Mouse (Mus musculus): Measurements from ENCODE around the gene Col23a1. TPM values are rescaled to one million over a fixed set of nuclear protein-coding genes. Genes with fewer than 3 reads are reported as not detected.

Col23a1 gene
- polyA plus RNA-seq, 1 experiment from 2014 or later = 29.3 TPM

DNA sequence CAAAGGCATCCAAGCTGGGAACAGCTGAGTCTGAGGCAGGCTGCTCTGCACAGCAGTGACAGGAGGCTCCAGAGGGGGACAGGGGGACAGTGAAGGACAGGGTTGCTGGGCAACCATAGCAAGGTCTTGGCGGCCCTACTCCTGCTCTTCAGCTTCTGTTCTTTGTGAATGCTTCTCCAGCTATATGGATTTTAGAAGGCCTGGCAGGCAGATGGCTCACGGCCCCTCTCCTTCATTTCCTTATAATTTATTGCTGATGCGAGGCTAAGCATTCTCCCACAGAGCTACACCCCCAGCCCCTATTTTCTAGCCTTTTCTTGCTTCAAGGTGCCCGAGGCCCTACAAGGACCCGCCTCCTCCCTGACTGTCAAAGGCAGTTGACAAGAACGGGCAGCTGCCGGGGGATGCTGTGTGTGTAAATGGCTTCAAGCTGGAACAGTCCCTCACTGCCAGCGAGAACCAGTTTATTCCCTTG, 169.9 kb downstream of the Col23a1 start:
- Histone ChIP-seq H3K9me3 (no peaks in the 10 kb centered on the region), H3K27ac (peak overlapping the region; percentile 73; the same call in 1 of the 2 replicates), H3K27me3 (no peaks in the 10 kb centered on the region), H3K4me1 (peaks cover 15% of the 10 kb centered on the region), H3K36me3 (no peaks in the 10 kb centered on the region), H3K9ac (no peak overlapping the region), H3K4me2 (replicated peaks) (no peak overlapping the region), H3K4me3 (no peak overlapping the region)
- ATAC-seq (ENCODE audit: insufficient number of reproducible peaks, insufficient read depth, low FRiP score, low TSS enrichment) = no peak
- 31% methylated on average over 8 of the region's 8 CpGs for WGBS

DNA sequence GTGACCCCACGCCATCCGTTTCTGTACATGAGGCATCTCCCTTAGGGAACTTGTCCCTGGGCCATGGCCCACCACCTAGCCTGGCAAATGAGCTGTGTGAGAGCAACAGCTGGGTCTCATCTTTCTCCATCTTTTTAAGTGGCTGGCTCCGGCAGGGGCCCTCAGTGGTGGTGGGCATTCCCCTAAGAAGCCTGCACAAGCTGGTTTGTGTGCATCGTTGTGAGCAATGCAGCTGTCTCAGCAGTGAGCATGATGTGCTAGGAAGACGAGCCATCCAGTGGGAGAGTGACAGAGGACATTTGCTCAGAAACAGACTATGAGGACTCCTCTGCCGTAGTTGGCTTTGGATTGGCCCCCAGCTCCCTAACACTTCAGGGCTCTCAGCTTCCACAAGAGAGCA, 179.0 kb downstream of the Col23a1 start:
- Histone ChIP-seq H3K9ac (no peak overlapping the region), H3K27me3 (no peaks in the 10 kb centered on the region), H3K36me3 (no peaks in the 10 kb centered on the region), H3K4me3 (no peak overlapping the region), H3K4me1 (peaks cover 68% of the 10 kb centered on the region), H3K27ac (peak overlapping the region; percentile 82), H3K9me3 (no peaks in the 10 kb centered on the region), H3K4me2 (replicated peaks) (peak overlapping the region; percentile 23)
- WGBS = 34% methylated on average over 6 of the region's 6 CpGs
- no peak for ATAC-seq (ENCODE audit: insufficient number of reproducible peaks, insufficient read depth, low FRiP score, low TSS enrichment)

DNA sequence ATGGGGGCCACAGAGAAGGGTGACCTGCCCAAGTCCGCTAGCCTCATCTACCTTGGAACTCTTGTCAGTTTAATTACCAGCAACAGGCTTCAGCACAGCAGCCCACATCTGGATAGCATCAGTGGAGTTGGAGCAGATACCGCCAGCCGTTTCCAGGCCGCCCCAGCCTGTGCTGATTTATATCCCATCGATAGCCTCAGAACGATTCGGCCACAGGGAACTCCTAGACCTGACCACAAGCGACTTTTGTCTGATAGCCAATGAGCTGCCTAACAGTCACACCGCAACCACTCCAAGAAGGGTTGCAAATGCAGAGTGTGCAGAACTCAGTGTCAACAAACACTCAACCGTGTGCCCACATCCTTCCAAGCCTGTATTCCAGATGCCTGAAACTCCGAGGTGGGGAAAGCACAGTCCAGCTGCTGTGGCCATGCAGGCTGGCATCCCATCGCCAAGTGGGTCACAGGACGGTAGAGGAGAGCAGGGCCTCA, 179.7 kb downstream of the Col23a1 start:
- no peak for ATAC-seq (ENCODE audit: insufficient number of reproducible peaks, insufficient read depth, low FRiP score, low TSS enrichment)
- peak overlapping the region; percentile 23 for H3K4me2 ChIP-seq (replicated peaks)
- H3K9me3 ChIP-seq = no peaks in the 10 kb centered on the region
- no peaks in the 10 kb centered on the region for H3K36me3 ChIP-seq
- H3K9ac ChIP-seq = no peak overlapping the region
- 20% methylated on average over 13 of the region's 13 CpGs for WGBS
- peaks cover 68% of the 10 kb centered on the region for H3K4me1 ChIP-seq
- peak overlapping the region; percentile 82 for H3K27ac ChIP-seq
- no peak overlapping the region for H3K4me3 ChIP-seq
- no peaks in the 10 kb centered on the region for H3K27me3 ChIP-seq

DNA sequence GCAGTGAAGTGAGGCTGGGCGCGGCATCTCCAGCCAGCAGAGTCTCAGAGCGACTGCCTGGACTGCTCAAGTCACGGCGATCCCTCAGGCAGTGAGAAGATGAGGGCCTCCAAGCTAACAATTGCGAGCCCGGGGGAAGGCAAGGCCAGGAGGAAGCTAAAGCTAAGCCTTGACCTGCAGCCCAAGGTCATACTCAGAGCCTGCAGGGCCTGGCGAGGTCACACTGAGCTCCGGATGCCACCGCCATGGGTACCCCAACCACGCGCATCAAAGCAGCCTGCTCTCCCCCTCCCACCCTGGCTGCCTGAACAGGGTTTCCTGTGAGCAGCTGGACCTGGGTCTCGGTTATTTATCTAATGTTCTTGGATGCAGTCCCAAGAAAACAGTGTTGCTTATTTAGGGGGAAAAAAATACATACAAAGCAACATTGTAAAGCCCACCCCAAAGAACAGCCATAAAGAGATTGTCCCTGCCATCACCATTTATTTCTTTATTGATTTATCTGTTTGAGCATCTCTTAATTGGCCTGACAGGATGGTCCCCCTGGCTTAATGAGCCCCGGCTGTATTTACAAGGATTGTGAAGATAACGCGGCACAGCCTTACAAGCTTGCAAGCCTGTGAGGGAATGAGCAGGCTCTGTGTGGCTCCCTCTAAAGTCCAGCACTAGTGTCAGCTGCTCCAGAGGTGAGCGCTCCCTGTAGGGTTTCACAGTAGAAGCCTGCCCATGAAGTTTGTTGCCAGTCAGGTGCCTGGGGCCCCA, 180.8 kb downstream of the Col23a1 start:
- H3K4me2 ChIP-seq (replicated peaks) = peak overlapping the region; percentile 26
- H3K9ac ChIP-seq = no peak overlapping the region
- H3K36me3 ChIP-seq = no peaks in the 10 kb centered on the region
- no peak overlapping the region for H3K4me3 ChIP-seq
- ATAC-seq (ENCODE audit: insufficient number of reproducible peaks, insufficient read depth, low FRiP score, low TSS enrichment) = no peak
- WGBS = 21% methylated on average over 17 of the region's 17 CpGs
- no peaks in the 10 kb centered on the region for H3K27me3 ChIP-seq
- no peaks in the 10 kb centered on the region for H3K9me3 ChIP-seq
- H3K4me1 ChIP-seq = peaks cover 65% of the 10 kb centered on the region
- peak overlapping the region; percentile 82; the same call in 1 of the 2 replicates for H3K27ac ChIP-seq

DNA sequence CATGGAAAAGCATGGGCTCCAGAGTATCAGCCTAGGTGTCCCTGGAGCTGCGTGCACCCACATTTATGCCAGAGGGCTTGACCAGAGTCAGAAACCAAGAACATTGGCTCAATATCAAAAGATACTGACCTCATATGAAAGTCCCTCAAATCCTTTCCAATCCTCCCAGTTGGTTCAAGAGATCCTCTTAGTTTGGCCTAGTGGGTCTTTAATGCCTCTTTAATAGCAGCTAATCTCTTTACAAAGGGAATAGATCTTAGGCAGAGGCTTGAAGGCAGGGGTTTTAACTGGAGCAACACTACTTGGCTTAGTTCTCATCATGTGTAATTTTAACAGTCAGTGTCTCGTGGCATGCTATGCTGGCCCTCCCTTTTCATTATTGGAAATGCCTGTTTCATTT, 184.0 kb downstream of the Col23a1 start:
- no peaks in the 10 kb centered on the region for H3K36me3 ChIP-seq
- no peak for ATAC-seq (ENCODE audit: insufficient number of reproducible peaks, insufficient read depth, low FRiP score, low TSS enrichment)
- no peak overlapping the region for H3K4me2 ChIP-seq (replicated peaks)
- peaks cover 53% of the 10 kb centered on the region for H3K4me1 ChIP-seq
- H3K9ac ChIP-seq = no peak overlapping the region
- H3K27me3 ChIP-seq = no peaks in the 10 kb centered on the region
- no peaks in the 10 kb centered on the region for H3K9me3 ChIP-seq
- H3K27ac ChIP-seq = no peak overlapping the region
- 76% methylated on average over 2 of the region's 2 CpGs for WGBS
- H3K4me3 ChIP-seq = no peak overlapping the region

DNA sequence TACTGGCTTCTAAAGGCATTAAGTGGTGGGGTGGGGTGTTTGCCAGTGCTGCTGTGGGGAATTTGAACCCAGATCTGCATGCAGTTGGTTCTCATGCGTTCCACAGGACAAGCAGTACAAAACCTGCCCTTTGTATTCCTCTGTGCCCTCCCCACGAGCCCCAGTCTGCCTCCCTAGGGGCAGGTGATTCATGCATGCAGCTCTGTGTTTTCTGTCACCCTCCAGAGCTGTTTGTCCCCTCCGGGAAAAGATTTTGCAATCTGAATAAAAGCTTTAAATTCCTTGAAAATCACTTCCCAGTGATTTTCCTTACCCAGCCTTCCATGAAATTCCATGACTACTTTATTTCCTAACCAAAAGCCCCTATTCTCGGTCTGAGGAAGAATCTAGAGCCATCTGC, 186.8 kb downstream of the Col23a1 start:
- no peak overlapping the region for H3K9ac ChIP-seq
- H3K4me2 ChIP-seq (replicated peaks) = no peak overlapping the region
- 62% methylated on average over 4 of the region's 4 CpGs for WGBS
- H3K4me3 ChIP-seq = no peak overlapping the region
- peaks cover 24% of the 10 kb centered on the region for H3K4me1 ChIP-seq
- no peaks in the 10 kb centered on the region for H3K27me3 ChIP-seq
- ATAC-seq (ENCODE audit: insufficient number of reproducible peaks, insufficient read depth, low FRiP score, low TSS enrichment) = no peak
- H3K9me3 ChIP-seq = no peaks in the 10 kb centered on the region
- H3K36me3 ChIP-seq = no peaks in the 10 kb centered on the region
- no peak overlapping the region for H3K27ac ChIP-seq

DNA sequence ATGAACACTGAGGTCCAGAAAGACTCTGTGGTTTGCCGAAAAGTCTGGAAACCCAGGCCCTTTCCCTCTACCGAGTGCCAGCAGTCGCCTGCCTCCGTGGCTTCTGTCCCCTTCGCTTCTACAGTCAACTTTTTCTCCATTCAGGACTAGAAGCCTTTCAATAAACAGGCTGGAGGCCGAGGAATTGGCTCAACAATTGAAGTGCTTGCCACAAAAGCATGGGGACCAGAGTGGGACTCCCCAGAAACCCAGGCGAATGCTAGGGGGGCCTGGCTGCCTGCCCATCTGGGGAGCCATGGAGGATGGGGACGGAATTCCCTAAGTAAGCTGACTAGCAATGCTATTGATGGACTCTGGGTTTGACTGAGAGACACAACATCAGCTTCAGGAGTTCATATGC, 187.9 kb downstream of the Col23a1 start:
- Histone ChIP-seq H3K27me3 (no peaks in the 10 kb centered on the region), H3K4me3 (no peak overlapping the region), H3K9me3 (no peaks in the 10 kb centered on the region), H3K27ac (no peak overlapping the region), H3K4me1 (peaks cover 19% of the 10 kb centered on the region), H3K9ac (no peak overlapping the region), H3K4me2 (replicated peaks) (no peak overlapping the region), H3K36me3 (no peaks in the 10 kb centered on the region)
- WGBS = 80% methylated on average over 8 of the region's 8 CpGs
- no peak for ATAC-seq (ENCODE audit: insufficient number of reproducible peaks, insufficient read depth, low FRiP score, low TSS enrichment)

DNA sequence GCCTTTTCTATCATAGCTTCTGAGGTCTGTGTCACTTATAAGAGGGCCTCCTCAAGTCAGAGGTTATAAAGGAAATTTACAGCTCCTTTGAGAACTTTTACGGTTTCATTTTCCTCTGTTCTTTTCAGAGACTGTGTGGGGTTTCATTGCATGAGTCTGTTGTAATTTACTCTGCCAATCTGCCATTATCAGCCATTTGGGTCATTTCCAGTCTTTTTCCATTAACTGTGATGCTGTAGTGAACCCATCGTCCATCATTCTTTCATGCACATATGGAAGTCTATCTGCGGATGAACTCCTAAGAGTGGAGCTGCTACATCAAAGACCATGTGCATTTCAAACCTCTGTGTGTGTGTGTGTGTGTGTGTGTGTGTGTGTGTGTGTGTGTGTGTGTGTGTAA, 192.5 kb downstream of the Col23a1 start:
- Histone ChIP-seq H3K9ac (no peak overlapping the region), H3K9me3 (no peaks in the 10 kb centered on the region), H3K27ac (0 out of 2 replicates have a peak overlapping the region, but pooled peaks have one; percentile 3), H3K4me2 (replicated peaks) (no peak overlapping the region), H3K4me3 (no peak overlapping the region), H3K36me3 (no peaks in the 10 kb centered on the region), H3K4me1 (peaks cover 31% of the 10 kb centered on the region), H3K27me3 (no peaks in the 10 kb centered on the region)
- no peak for ATAC-seq (ENCODE audit: insufficient number of reproducible peaks, insufficient read depth, low FRiP score, low TSS enrichment)
- WGBS = 56% methylated on average over 3 of the region's 3 CpGs

DNA sequence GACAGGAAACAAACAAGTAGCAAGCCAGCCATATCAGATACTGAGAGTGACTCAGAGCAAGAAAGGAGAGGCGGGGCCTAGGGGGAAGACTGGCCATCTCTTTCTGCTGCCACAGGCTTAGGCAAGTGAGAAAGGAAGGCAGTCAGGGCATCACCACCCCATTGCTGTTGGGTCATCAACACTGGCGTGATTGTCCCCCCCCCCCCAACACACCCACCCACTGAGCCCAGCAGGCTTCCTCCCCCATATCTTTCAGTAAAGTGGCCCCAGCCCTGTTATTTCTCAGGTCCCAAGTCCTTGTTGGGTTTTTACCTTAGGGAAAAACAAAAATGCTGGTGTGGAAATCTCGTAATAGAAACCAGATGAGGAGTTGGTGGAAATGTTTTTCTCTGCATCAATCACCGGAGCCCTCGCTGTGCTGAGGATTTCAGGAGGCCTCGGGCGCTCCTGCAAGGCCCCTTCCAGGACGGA, 195.4 kb downstream of the Col23a1 start:
- H3K9me3 ChIP-seq = no peaks in the 10 kb centered on the region
- WGBS = 22% methylated on average over 8 of the region's 8 CpGs
- no peak overlapping the region for H3K4me3 ChIP-seq
- H3K4me2 ChIP-seq (replicated peaks) = 0 out of 2 replicates have a peak overlapping the region, but pooled peaks have one; percentile 3
- H3K9ac ChIP-seq = no peak overlapping the region
- peak; percentile 42; the same call in 1 of the 2 replicates for ATAC-seq (ENCODE audit: insufficient number of reproducible peaks, insufficient read depth, low FRiP score, low TSS enrichment)
- no peaks in the 10 kb centered on the region for H3K27me3 ChIP-seq
- no peaks in the 10 kb centered on the region for H3K36me3 ChIP-seq
- H3K4me1 ChIP-seq = peaks cover 46% of the 10 kb centered on the region
- peak overlapping the region; percentile 86 for H3K27ac ChIP-seq

DNA sequence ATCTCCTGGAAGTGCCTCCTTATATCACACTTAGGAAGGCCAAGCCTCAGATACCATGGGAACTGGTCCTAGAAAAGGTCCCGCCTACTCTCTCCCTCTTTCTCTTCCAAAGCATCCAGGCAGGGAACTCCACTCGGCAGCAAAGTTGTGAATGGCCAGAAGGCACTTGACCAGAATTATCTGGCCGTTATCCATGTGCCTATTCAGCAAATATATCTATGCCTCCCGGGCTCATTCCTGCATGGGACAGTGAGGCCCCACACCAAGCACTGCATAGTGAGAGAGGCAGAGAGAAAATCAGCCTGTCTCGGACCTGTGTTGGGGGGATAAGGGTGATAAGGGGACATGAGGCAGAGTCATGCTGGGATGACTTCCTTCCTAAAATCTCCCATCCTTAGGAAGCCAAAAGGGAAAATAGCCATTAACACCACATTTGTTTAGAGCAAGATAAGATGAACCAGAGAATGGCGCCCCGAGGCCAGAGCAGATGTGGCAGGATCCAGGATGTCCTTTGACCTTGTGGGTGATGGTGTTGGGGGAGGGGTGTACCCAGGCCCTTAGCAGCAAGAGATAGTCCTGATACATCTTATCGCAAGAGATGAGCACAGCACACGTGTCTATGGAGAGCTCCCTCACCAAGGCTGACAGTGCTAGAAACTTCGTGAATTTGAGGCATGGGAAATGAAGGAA, 196.2 kb downstream of the Col23a1 start:
- no peak for ATAC-seq (ENCODE audit: insufficient number of reproducible peaks, insufficient read depth, low FRiP score, low TSS enrichment)
- 42% methylated on average over 10 of the region's 10 CpGs for WGBS
- no peaks in the 10 kb centered on the region for H3K9me3 ChIP-seq
- no peak overlapping the region for H3K4me3 ChIP-seq
- no peaks in the 10 kb centered on the region for H3K27me3 ChIP-seq
- H3K36me3 ChIP-seq = no peaks in the 10 kb centered on the region
- H3K9ac ChIP-seq = no peak overlapping the region
- peak overlapping the region; percentile 86 for H3K27ac ChIP-seq
- peaks cover 46% of the 10 kb centered on the region for H3K4me1 ChIP-seq
- no peak overlapping the region for H3K4me2 ChIP-seq (replicated peaks)

DNA sequence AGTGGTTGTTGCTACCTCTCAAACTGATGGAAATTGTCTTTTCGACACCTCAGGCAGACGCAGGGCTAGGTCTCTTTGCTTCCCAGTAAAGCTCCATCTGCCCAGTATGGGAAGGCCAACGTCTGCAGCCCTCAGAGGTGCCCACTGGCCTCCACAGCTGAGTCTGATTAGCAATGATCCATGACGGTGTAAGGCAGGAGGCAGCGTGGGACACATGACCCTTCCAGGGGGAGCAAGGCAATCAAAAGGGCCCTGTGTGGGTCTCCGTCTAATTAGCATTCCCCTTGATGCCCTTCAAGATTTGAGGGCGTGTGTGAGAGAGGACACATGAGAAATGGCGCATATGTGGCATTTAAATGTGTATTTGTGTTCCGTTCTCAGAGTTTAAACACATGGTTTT, 199.1 kb downstream of the Col23a1 start:
- no peaks in the 10 kb centered on the region for H3K36me3 ChIP-seq
- H3K4me3 ChIP-seq = no peak overlapping the region
- H3K9me3 ChIP-seq = no peaks in the 10 kb centered on the region
- H3K4me2 ChIP-seq (replicated peaks) = no peak overlapping the region
- ATAC-seq (ENCODE audit: insufficient number of reproducible peaks, insufficient read depth, low FRiP score, low TSS enrichment) = no peak
- no peak overlapping the region for H3K9ac ChIP-seq
- peak overlapping the region; percentile 64 for H3K27ac ChIP-seq
- H3K27me3 ChIP-seq = no peaks in the 10 kb centered on the region
- H3K4me1 ChIP-seq = peaks cover 41% of the 10 kb centered on the region
- 15% methylated on average over 9 of the region's 9 CpGs for WGBS

DNA sequence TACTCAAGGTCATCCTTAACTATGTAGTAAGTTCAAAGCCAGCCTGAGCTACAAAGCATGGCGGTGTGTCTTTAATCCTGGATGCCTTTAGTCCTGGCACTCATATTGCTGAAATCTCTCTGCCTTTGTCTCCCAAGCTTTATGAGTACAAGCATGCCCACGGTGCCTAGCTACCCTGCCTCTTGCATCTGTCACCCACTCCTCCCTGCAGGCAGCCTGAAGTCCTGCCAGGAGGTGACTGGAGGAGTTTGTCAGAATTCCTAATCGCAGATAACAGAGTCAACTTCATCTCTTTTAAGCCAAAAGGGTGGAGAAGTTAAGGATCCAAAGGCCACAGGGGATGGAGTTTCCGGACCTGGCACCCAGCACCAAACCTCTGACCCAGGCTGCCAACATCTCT, 203.7 kb downstream of the Col23a1 start:
- Histone ChIP-seq H3K4me1 (peaks cover 12% of the 10 kb centered on the region), H3K4me2 (replicated peaks) (no peak overlapping the region), H3K4me3 (no peak overlapping the region), H3K27me3 (no peaks in the 10 kb centered on the region), H3K9ac (no peak overlapping the region), H3K27ac (no peak overlapping the region), H3K36me3 (no peaks in the 10 kb centered on the region), H3K9me3 (no peaks in the 10 kb centered on the region)
- WGBS = 84% methylated on average over 4 of the region's 4 CpGs
- no peak for ATAC-seq (ENCODE audit: insufficient number of reproducible peaks, insufficient read depth, low FRiP score, low TSS enrichment)

Measured in embryonic facial prominence, embryonic 12.5 days (tissue).